Mouse (Mus musculus): ENCODE measurements around the gene Hectd4.

Hectd4 gene

DNA sequence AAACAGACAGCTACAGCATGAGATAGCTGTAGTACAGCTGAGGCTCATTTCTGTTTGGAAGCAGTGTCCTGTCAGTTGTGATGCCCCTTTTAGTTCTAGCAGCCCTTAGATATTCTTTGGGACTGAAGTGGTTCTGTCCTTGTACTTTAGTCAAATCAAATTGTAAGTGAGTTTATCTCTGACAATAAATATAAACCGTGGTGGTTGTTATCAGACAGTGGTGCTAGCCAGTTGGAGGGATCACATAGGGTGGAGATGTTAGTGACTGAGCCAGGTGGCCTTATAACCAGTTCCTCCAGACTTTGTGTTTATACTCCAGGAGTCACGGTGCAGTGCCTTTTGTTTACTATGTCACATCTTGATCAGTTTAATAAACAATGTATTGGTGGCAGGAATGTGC, 13.7 kb downstream of the Hectd4 start:
- no peak for DNase-seq (ENCODE audit: low read depth)

DNA sequence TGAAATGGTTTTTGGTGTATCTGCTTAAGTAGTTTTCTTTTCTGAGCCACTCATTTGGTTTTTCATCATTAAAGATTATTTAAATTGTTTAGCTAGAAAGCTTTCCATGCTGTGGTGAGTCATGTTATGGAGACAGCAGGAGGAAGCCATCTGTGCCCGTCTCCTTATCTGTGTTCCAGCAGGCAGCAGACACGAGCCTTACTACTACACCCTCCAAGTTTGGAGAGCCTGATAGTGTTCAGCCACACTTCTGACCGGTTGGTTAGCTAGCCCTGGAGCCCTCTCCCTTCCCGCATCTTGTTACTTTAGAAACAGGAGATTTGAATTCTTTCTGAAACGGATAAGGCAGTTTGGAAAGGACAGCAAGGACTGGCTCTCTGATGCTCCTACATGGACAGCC, 16.2 kb downstream of the Hectd4 start:
- DNase-seq (ENCODE audit: low read depth) = peak; percentile 53

DNA sequence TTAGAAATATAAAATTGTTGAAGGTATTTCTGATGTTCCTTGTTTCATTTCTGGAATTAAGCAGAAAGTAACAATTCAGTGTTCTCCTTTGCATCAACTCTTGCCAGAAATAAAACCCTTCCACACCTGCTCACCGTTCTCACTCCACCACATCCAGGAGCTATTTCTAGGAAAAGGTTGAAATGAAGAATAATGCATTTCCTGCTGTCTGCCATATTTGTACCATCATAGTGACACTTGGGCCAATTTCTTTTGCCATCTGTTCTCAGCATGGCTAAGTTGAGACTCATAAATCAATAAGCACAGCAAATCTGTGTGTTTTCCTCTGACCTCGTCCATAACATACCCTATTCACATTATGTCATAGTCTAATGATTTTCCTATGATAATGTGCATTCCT, 18.2 kb downstream of the Hectd4 start:
- no peak for DNase-seq (ENCODE audit: low read depth)

DNA sequence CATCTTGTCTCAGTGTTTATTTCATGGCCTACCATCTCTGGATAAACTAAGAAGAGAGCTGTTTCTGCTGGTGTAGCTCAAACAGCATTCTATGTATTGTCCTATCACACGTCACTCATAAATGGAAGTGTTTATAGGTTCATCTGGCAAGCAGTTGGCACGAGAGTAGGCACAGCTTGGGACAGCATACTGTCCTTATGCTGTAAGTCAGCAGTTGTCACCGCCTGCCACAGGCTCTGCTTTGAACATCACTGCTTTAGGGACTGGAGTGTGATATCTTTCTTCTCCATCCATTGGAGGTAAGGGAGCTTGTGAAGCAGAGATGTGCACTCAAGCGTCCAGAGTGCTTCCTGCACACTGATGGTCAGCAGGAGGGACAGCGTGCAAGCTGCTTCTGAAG, 19.8 kb downstream of the Hectd4 start:
- DNase-seq (ENCODE audit: low read depth) = no peak

DNA sequence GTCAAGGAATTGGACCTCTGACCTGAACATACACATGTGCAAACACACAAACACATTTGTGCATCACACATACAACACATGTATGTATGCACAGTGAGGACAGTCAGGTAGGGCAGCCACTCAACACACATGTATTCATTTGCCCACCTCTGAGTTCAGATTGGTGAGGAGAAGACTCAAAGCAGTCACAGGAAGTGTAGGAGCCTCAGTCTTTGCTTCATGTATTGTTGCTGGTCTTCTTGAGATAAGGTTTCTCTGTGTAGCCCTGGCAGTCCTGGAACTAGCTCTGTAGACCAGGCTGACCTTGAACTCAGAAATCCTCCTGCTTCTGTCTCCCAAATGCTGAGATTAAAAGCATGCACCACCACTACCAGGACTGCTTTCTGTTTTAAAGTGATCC, 21.2 kb downstream of the Hectd4 start:
- no peak for DNase-seq (ENCODE audit: low read depth)

DNA sequence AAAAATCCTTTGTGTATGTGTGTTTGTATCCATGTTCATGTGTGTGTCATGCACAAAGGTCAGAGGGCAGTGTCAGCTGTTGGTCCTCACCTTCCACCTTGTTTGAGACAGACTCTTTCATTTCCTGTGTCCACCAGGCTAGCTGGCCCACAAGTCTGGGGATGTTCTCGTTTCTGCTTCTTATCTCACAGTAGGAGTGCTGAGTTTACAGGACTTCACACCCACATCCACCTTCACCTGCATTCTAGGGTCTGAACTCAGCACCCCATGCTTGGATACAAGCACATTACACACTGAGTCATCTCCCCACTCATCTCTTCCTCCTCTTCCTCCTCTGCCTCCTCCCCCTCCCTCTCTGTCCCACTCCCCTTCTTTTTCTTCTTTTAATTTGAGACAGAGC, 22.2 kb downstream of the Hectd4 start:
- no peak for DNase-seq (ENCODE audit: low read depth)

DNA sequence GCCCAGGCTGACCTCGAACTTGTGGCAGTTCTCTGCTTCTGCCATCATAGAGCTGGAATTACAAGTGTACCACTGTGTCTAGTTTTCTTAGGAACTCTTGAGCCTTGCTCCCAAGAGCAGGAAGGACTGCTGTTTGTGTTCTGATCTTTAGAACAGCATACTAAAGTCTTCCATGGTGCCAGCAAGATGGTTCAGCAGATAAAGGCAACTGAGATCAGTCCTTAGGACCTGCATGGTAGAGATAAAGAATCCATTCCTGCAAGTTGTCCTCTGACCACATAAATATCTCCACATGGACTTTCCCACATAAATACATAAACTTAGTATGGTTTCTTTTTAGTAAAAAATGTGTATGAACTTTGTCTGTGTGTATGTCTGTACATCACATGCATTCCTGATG, 22.7 kb downstream of the Hectd4 start:
- DNase-seq (ENCODE audit: low read depth) = no peak

DNA sequence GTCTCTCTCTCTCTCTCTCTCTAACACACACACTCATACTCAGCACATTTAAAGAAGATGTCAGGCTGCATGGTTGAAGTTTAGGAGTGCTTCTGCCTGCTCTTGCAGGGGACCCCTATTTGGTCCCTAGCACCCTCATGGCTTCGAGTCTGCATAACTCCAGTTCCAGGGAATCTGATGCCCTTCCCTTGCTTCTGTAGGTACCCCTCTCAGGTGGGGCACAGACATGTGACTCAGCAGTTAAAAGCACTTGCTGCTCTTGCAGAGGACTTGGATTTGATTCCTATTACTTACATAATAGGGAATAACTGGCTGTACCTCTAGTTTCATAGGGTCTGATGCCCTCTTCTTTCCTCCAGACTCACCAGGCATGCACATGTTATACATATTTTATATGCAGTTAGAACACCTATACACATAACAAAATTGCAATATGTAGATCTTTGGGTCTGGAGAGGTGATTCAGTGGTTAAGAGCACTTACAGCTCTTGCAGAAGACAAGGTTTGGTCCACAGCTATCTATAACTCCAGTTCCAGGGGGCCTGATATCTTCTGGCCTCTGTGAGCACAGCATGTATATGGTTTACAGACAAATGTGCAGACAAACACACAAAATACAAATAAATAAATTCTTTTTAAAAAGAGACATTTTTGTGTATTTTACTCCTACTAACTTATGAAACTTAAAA, 23.8 kb downstream of the Hectd4 start:
- no peak for DNase-seq (ENCODE audit: low read depth)

GRCm38 (mm10) chr5:121244365-121244731, 24.3 kb downstream of the Hectd4 start:
- DNase-seq (ENCODE audit: low read depth) = no peak

GRCm38 (mm10) chr5:121245201-121245600, 25.2 kb downstream of the Hectd4 start:
- DNase-seq (ENCODE audit: low read depth) = no peak

GRCm38 (mm10) chr5:121248766-121249394, 28.9 kb downstream of the Hectd4 start:
- no peak for DNase-seq (ENCODE audit: low read depth)

DNA sequence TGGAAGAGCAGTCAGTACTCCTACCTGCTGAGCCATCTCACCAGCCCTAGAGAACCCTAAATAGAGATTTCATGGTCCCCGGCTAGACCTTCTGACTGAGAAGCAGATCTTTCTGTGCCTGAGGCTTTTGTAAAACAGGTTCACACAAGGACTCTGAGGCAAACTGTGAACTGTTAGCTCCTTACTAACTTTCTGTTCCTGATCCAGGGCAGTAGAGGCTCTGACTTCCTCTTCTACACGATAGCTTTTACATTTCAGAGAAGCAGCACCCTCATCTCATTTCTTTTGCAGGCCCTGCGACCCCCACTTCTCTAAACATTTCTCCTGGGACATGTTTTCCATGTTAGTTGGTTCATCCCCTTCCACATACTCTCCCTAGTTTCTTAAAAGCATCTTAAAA, 29.7 kb downstream of the Hectd4 start:
- DNase-seq (ENCODE audit: low read depth) = no peak

DNA sequence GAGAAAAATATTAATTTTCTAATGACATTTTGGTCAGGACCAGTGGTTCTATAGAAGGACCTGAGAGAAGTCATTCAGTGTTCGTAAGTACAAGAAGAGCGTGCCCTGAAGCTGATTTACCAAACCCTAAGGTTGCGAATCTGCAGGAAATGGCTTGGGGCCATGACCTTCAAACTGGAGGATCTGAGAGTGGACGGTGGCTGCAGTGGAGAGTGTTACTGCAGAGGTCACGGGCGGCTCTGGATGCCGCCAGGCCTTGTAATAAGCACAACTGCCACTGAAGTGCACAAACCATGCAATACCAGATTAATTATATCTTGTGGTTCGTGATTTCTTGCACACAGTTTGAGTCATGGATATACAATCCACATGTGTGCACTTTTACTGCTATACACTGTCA, 31.8 kb downstream of the Hectd4 start:
- DNase-seq (ENCODE audit: low read depth) = no peak

DNA sequence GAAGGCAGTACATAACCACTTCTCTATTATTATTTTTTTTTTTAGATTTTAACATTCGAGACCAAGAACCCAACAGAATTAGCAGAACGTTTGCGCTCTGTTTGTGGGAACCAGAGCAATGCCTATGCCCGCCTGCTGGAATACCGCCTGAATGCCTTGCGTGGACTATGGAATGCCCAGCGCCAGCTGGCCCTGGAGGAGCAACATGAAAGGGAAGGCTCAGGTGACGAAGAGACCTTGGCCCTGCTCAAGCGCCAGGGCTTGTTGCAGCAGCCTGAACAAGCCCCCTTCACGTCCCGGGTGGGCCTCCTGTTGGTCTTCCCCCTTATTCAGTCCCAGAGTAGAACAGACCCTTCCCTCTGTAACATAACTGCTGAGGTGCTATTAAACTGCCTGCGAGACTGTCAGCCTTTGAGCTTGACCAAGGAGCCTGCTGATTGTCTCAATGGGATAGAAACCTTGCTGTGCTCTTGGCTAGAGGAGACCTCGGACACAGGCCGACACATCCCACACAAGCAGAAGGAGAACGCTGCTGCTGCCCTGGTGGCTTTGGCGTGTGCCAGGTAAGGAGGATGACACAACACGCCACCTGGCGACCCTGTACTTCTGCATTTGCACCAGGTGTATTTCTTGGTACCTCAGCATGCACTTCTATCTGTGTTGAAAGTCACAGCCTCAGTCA, 33.9 kb downstream of the Hectd4 start:
- no peak for DNase-seq (ENCODE audit: low read depth)

GRCm38 (mm10) chr5:121254977-121255376, 35.0 kb downstream of the Hectd4 start:
- DNase-seq (ENCODE audit: low read depth) = no peak

GRCm38 (mm10) chr5:121261806-121262205, 41.8 kb downstream of the Hectd4 start:
- DNase-seq (ENCODE audit: low read depth) = no peak

- DNase-seq (ENCODE audit: low read depth) = no peak
Observed at GRCm38 (mm10) chr5:121262415-121262814, 42.4 kb downstream of the Hectd4 start.

- no peak for DNase-seq (ENCODE audit: low read depth)
Observed at GRCm38 (mm10) chr5:121264593-121264992, 44.6 kb downstream of the Hectd4 start.

- peak; percentile 51 for DNase-seq (ENCODE audit: low read depth)
Observed at GRCm38 (mm10) chr5:121266741-121267382, 46.8 kb downstream of the Hectd4 start.

DNA sequence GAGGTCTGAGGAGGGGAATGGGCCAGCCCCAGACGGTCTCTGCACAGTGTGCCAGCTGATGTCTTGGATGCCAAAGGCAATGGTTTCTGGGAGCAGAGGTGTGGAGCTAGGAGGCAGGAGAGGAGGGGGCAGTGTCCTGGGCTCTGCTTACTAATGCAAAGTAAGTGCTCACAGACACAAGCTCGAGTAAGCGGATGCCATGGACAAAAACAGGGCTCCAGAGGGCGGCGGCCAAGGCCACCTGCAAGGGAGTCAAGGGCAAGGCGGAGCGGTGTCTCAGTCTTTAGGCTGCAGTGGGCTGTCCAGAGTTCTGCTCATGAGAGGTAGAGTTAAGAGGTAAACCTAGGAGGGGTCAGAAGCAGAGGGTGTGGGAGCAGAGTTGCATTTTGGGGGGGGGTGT, 51.0 kb downstream of the Hectd4 start:
- DNase-seq (ENCODE audit: low read depth) = no peak

GRCm38 (mm10) chr5:121276808-121277207, 56.8 kb downstream of the Hectd4 start:
- no peak for DNase-seq (ENCODE audit: low read depth)

DNA sequence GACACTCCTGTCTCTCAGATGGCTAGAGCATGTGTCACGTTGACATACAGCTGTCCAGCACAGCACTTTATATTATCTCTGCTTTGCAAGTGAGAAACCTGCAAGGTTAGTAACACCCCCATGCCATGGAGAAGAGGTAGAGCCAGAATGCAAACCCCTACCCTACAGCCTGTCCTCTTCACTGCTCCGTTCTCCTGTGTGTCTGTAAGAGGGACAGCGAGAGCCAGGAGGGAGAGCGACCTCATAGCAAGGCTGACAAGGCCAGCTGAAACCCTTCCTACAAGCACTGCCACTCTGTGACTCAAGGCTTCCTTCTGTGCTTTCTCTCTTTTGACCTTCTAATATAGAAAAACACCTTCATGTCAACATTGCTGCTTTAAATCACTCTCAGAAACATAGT, 60.4 kb downstream of the Hectd4 start:
- DNase-seq (ENCODE audit: low read depth) = no peak

DNA sequence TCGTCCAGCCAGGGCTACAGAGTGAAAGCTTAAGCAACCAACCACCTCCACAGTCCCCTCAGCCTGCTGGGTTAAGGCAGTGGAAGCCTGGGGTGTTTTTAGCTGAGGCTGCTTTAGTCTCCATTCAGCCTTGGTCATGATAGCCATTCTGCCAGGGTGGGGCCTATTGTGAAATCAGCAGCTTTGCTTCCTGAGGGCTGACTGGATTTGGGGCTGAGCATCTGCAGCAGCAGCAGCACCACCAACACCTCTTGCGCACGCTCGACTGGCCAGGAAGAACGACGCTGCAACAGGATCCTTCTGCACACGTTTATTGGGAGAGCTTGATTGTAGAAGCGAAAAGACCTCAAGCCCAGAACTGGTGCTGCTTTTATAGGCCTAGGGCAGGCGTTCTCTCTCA, 63.0 kb downstream of the Hectd4 start:
- DNase-seq (ENCODE audit: low read depth) = no peak
